Mouse (Mus musculus) midbrain, embryonic 15.5 days (tissue): ENCODE measurements around the gene Mrc2. TPM values are rescaled to one million over a fixed set of nuclear protein-coding genes. Genes with fewer than 3 reads are reported as not detected.

Source experiments
- ATAC-seq: fragments of 200-750 bp; cut with Nextera tagmentation; replicated peaks from 2 replicates; pipeline ENCODE4 v1.8.0; 2017; ENCODE audit warnings: moderate TSS enrichment
- H3K27ac ChIP-seq: fragments of 300-500 bp; sonication (generic); 2 replicates; pipeline ENCODE4 v1.5.1; 2015; ENCODE audit warnings: mild to moderate bottlenecking, inconsistent platforms
- H3K27me3 ChIP-seq: fragments of 300-500 bp; sonication (generic); replicated peaks from 2 replicates; pipeline ENCODE4 v1.6.1; 2015; ENCODE audit warnings: inconsistent platforms
- H3K36me3 ChIP-seq: fragments of 300-500 bp; sonication (generic); replicated peaks from 2 replicates; pipeline ENCODE4 v1.6.1; 2015; ENCODE audit warnings: inconsistent platforms
- H3K4me1 ChIP-seq: fragments of 300-500 bp; sonication (generic); 2 replicates; pipeline ENCODE4 v1.6.1; 2015; ENCODE audit warnings: inconsistent platforms
- H3K4me2 ChIP-seq: fragments of 300-500 bp; sonication (generic); 2 replicates; pipeline ENCODE4 v1.6.1; 2015; ENCODE audit warnings: inconsistent platforms, mild to moderate bottlenecking, moderate library complexity
- H3K4me3 ChIP-seq: fragments of 300-500 bp; sonication (generic); 2 replicates; pipeline ENCODE4 v1.5.1; 2015; ENCODE audit warnings: mild to moderate bottlenecking, inconsistent platforms
- H3K9ac ChIP-seq: fragments of 300-500 bp; sonication (generic); 2 replicates; pipeline ENCODE4 v1.6.1; 2015; ENCODE audit warnings: mild to moderate bottlenecking, inconsistent platforms
- H3K9me3 ChIP-seq: fragments of 300-500 bp; sonication (generic); 2 replicates; pipeline ENCODE4 v1.6.1; 2016; ENCODE audit warnings: inconsistent platforms
- WGBS: fragments of 180-500 bp; shearing (Covaris S2); methylation state at CpG from one replicate; pipeline ENCODE4 v1.1.7; 2015; ENCODE audit warnings: mixed read lengths; 5-methylcytosine and 5-hydroxymethylcytosine counted together
- polyA plus RNA-seq: library from polyadenylated mRNA; unstranded; fragments of >200 nt; fragmentation: Nextera tagmentation; extraction: Ambion mirVana; gene quantifications from 2 replicates; pipeline ENCODE4 v1.2.1, GENCODE M21; 2015

Gene Mrc2
- polyA plus RNA-seq, 1 experiment from 2014 or later, result 5.8 TPM

DNA sequence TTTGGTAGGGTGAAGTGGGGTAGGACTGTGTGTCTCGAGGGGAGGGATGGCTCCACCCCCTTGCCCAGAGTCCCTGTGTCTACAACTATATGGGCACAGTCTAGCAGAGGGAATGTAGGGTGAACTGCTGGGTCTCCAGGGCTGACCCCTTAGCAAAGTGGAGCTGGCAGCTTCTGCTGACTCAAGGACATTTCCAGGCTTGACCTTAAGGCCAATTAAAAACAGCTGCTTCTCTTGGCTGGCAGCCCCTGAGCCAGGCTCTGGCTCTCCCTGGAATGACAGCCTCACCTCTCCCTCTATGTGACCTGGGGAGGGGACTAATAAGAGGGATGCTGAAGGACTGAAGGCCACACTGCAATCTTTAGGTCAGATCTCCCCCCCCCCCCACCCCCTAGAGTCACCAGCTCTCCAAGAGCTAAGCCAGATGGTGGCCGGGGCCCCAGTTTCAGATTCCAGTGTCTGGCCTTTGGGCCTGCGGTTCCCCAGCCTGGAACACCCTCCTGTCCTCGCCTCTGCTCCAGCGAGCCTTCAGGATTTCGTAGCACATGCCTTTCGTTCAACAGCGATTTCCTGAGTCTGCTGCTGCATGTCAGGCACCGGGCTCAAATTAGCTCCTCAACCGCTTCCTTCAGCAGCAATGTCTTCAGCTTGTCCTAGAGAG lies 20.7 kb downstream of the Mrc2 start:
- Histone ChIP-seq H3K27me3 (no peaks in the 10 kb centered on the region), H3K27ac (peak overlapping the region; percentile 31; the same call in 1 of the 2 replicates), H3K9me3 (no peaks in the 10 kb centered on the region), H3K4me2 (no peak overlapping the region), H3K4me3 (no peak overlapping the region), H3K4me1 (peaks cover 24% of the 10 kb centered on the region), H3K9ac (no peak overlapping the region), H3K36me3 (no peaks in the 10 kb centered on the region)
- peak; percentile 11; the same call in 1 of the 2 replicates for ATAC-seq
- 33% methylated on average over 10 of the region's 10 CpGs for WGBS

DNA sequence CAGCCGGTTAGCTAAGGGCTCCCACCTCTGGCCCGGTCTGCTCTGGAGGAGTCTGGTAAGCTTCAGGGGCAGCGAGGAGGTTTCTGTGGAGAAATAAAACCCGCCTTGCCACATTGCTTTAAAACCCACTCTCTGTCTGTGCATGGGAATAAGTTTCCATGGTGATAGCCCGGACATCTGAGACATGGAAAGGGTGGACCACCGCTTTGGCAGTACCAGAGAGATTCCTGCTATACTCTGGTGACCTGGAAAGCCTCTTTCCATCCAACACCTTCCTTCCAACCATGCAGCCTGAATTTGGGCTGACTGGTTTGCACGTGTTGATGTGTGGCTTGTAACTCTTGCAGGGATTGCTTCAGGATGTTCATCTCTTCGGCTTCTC lies 21.2 kb downstream of the Mrc2 start:
- 16% methylated on average over 8 of the region's 8 CpGs for WGBS
- Histone ChIP-seq H3K9ac (no peak overlapping the region), H3K27me3 (no peaks in the 10 kb centered on the region), H3K4me1 (peaks cover 24% of the 10 kb centered on the region), H3K4me3 (no peak overlapping the region), H3K9me3 (no peaks in the 10 kb centered on the region), H3K27ac (peak overlapping the region; percentile 31; the same call in 1 of the 2 replicates), H3K4me2 (no peak overlapping the region), H3K36me3 (no peaks in the 10 kb centered on the region)
- peak; percentile 52; the same call in 1 of the 2 replicates for ATAC-seq

DNA sequence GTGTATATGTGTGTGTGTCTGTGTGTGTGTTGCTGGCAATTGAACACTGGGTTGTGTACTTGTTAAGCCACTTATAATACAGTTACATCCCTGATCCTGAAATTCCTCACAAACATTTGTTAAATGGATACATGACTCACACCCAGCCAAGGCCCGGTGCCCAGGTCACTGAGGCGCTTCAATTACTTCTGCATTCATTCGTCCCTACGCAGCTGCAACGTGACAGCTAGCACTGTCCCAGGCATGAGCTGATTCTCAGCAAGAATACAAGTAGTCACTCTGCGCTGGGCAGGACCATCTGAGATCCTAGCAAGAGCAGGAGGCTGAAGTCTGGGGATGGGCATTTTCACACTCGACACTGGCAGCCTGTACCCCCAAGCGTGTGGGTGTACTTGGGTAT lies 22.9 kb downstream of the Mrc2 start:
- Histone ChIP-seq H3K9me3 (no peaks in the 10 kb centered on the region), H3K4me3 (no peak overlapping the region), H3K27me3 (no peaks in the 10 kb centered on the region), H3K27ac (no peak overlapping the region), H3K9ac (no peak overlapping the region), H3K4me1 (peaks cover 24% of the 10 kb centered on the region), H3K36me3 (no peaks in the 10 kb centered on the region), H3K4me2 (no peak overlapping the region)
- no peak for ATAC-seq
- 74% methylated on average over 8 of the region's 8 CpGs for WGBS

DNA sequence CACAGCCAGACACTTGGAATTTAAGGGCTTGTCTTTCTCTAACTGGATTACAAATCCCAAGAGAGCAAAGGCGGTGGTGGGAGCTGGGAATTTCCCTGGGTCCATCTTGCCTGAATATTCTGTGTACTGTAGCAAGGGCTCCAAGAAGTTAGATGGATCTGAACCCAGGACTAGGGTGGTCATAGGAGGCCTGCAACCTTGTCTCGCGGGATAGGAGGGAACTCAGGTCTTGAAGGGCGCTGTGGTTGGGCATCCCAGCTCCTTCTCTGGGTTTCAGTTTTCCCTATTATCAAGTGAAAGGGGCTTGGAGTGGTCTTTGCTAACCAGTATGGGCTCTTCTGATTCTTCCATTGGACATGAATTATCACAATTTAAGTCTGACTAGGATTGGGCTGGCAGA lies 23.7 kb downstream of the Mrc2 start:
- Histone ChIP-seq H3K36me3 (no peaks in the 10 kb centered on the region), H3K4me3 (no peak overlapping the region), H3K27ac (no peak overlapping the region), H3K27me3 (no peaks in the 10 kb centered on the region), H3K9ac (no peak overlapping the region), H3K4me1 (peaks cover 24% of the 10 kb centered on the region), H3K9me3 (no peaks in the 10 kb centered on the region), H3K4me2 (no peak overlapping the region)
- ATAC-seq, result no peak
- WGBS, result 92% methylated on average over 4 of the region's 4 CpGs

DNA sequence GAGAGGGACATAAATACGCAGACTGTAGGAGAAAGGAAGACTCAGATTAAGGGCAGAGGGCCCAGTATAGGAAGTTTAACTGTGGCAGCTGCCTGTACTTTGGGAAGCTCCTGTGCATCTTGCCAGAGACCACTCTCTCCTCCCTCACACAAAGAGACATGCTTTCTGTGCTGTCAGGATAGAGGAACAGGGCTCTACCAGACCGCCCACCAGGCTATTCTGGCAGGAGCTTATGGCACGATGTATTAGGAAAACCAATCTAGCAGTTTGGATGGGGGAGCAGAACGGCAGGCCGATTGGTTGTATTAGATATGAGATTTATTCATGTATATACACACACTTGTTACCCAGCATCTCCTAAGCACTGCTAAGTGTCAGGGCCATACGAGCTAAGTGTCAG lies 25.3 kb downstream of the Mrc2 start:
- no peak overlapping the region for H3K4me2 ChIP-seq
- 96% methylated on average over 6 of the region's 6 CpGs for WGBS
- no peaks in the 10 kb centered on the region for H3K27me3 ChIP-seq
- H3K4me1 ChIP-seq, result peaks cover 22% of the 10 kb centered on the region
- no peaks in the 10 kb centered on the region for H3K36me3 ChIP-seq
- H3K4me3 ChIP-seq, result no peak overlapping the region
- no peak overlapping the region for H3K27ac ChIP-seq
- no peak overlapping the region for H3K9ac ChIP-seq
- H3K9me3 ChIP-seq, result no peaks in the 10 kb centered on the region
- ATAC-seq, result no peak

DNA sequence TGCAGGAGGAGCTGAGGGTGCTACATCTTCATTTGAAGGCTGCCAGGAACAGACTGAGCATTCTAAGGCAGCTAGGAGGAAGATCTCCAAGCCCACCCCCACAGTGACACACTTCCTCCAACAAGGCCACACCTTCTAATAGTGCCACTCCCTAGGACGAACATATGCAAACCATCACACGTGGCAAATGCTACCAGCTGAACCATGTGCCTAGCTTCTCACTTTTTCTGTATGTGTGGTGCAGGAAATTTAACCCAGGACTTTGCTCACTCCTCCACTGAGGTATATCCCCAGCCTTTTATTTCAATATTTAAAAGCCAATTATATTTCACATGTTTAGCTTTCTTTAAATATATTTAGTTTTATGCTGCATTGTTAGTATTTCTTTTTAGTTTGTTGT lies 28.6 kb downstream of the Mrc2 start:
- no peaks in the 10 kb centered on the region for H3K9me3 ChIP-seq
- H3K4me1 ChIP-seq, result no peaks in the 10 kb centered on the region
- H3K36me3 ChIP-seq, result no peaks in the 10 kb centered on the region
- no peak overlapping the region for H3K4me3 ChIP-seq
- no peak overlapping the region for H3K4me2 ChIP-seq
- no peak for ATAC-seq
- no peaks in the 10 kb centered on the region for H3K27me3 ChIP-seq
- 90% methylated on average over 2 of the region's 2 CpGs for WGBS
- no peak overlapping the region for H3K27ac ChIP-seq
- H3K9ac ChIP-seq, result no peak overlapping the region

DNA sequence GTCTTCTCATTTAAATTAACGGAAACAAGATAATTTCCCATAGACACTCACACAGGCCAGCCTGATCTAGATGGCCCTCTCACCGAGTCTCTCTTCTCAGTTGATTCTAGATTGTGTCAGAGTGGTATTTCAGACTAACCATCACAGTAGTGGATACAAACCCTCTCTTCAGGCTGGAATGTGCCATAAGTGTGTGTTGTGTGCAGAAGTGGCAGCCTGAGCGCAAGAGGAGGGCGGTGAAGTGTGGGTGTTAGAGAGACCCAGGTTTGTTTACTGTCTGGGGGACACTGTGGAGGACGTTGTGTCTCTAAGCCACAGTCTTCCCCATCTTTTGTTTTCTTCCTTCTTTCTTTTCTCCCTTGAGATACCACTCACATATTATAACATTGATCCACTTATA lies 31.1 kb downstream of the Mrc2 start:
- WGBS, result 89% methylated on average over 5 of the region's 5 CpGs
- Histone ChIP-seq H3K4me1 (no peaks in the 10 kb centered on the region), H3K36me3 (no peaks in the 10 kb centered on the region), H3K4me2 (no peak overlapping the region), H3K27me3 (no peaks in the 10 kb centered on the region), H3K27ac (no peak overlapping the region), H3K9me3 (no peaks in the 10 kb centered on the region), H3K9ac (no peak overlapping the region), H3K4me3 (no peak overlapping the region)
- ATAC-seq, result no peak

DNA sequence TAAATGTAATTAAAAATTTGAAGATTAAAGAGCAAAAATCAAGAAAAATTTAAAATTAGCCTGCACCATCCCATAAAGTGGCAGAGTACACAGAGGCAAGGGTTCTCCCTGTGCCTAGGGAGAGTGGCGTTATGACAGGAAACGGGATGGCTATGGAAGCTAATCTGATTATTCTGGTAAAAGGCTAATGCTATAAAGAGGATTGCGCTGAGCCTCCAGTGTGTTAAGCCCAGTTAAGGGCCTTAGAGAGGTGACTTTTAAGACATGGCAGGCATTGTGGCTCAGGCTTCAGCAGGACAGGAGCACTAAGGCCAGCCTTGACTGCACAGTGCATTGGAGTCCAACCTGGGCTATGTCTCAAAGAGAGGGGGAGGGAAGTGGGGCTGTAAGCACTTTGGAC lies 34.7 kb downstream of the Mrc2 start:
- no peak for ATAC-seq
- no peak overlapping the region for H3K4me3 ChIP-seq
- H3K27ac ChIP-seq, result no peak overlapping the region
- H3K4me1 ChIP-seq, result peaks cover 5% of the 10 kb centered on the region; the same call in 1 of the 2 replicates
- no peaks in the 10 kb centered on the region for H3K36me3 ChIP-seq
- no peaks in the 10 kb centered on the region for H3K9me3 ChIP-seq
- H3K9ac ChIP-seq, result no peak overlapping the region
- no peaks in the 10 kb centered on the region for H3K27me3 ChIP-seq
- 30% methylated on average over 3 of the region's 3 CpGs for WGBS
- H3K4me2 ChIP-seq, result no peak overlapping the region

DNA sequence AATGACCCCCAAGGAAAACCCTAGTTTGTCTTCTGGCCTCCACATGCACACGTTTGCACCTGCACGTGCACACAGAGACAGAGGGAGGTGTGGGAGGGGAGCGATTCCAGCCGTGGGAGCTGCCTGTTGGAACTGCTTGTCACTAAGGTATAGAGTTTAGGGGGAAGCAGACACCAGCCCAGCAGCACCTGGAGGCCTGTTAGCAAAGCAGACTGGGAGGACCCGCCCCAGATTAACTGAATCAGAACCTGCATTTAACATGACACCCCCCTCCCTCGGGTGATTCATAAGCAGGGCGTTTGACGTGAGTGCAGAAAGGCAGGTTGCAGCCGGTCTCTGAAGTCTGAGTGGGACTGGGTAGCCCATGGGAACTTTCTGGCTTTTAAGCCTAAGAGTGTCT lies 37.5 kb downstream of the Mrc2 start:
- ATAC-seq, result no peak
- no peaks in the 10 kb centered on the region for H3K27me3 ChIP-seq
- 78% methylated on average over 9 of the region's 9 CpGs for WGBS

DNA sequence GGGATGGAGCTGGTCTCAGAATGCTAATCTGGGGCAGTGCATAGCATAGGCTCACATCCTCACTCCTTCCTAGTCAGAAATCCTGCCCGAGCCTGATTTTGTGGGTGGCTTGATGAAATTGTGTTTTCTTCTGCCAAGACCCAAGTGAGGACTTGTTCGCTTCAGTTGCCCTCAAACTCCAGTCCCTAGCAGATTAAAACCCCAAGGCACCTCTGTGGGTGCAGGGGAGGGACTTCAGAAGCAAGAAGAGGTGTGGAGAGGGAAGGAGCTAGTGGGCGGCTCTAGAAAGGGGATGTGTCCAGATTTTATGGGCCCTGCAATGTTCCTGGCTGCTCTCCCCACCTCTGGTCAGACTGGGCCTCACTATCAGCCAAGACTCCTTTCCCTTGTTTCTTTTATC lies 38.7 kb downstream of the Mrc2 start:
- Histone ChIP-seq H3K9ac (no peak overlapping the region), H3K27ac (no peak overlapping the region), H3K4me1 (peaks cover 5% of the 10 kb centered on the region; the same call in 1 of the 2 replicates), H3K4me3 (no peak overlapping the region), H3K9me3 (no peaks in the 10 kb centered on the region), H3K27me3 (no peaks in the 10 kb centered on the region), H3K4me2 (no peak overlapping the region), H3K36me3 (no peaks in the 10 kb centered on the region)
- 84% methylated on average over 3 of the region's 3 CpGs for WGBS
- no peak for ATAC-seq

More for the DNA sequence above, 37.5 kb downstream of the Mrc2 start:
- Histone ChIP-seq H3K36me3 (no peaks in the 10 kb centered on the region), H3K9ac (no peak overlapping the region), H3K9me3 (no peaks in the 10 kb centered on the region), H3K27ac (no peak overlapping the region), H3K4me2 (no peak overlapping the region), H3K4me1 (peaks cover 5% of the 10 kb centered on the region; the same call in 1 of the 2 replicates), H3K4me3 (no peak overlapping the region)

DNA sequence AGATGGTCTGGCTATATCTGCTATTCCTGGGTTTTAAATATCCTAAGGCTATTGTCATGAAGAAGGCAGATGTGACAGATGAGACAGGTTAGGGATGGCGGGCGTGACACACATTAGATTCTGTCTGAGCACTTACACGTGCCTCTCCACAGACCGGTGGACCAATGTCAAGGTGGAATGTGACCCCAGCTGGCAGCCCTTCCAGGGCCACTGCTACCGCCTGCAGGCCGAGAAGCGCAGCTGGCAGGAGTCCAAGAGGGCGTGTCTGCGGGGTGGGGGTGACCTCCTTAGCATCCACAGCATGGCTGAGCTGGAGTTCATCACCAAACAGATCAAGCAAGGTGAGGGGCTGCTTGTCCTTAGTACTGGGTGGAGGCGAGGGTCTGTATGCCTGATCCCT lies 39.3 kb downstream of the Mrc2 start:
- H3K27ac ChIP-seq, result no peak overlapping the region
- H3K36me3 ChIP-seq, result no peaks in the 10 kb centered on the region
- H3K4me3 ChIP-seq, result no peak overlapping the region
- H3K4me2 ChIP-seq, result no peak overlapping the region
- H3K27me3 ChIP-seq, result no peaks in the 10 kb centered on the region
- no peak; the same call in 1 of the 2 replicates for ATAC-seq
- no peak overlapping the region for H3K9ac ChIP-seq
- WGBS, result 51% methylated on average over 10 of the region's 10 CpGs
- H3K4me1 ChIP-seq, result peaks cover 5% of the 10 kb centered on the region; the same call in 1 of the 2 replicates
- H3K9me3 ChIP-seq, result no peaks in the 10 kb centered on the region

DNA sequence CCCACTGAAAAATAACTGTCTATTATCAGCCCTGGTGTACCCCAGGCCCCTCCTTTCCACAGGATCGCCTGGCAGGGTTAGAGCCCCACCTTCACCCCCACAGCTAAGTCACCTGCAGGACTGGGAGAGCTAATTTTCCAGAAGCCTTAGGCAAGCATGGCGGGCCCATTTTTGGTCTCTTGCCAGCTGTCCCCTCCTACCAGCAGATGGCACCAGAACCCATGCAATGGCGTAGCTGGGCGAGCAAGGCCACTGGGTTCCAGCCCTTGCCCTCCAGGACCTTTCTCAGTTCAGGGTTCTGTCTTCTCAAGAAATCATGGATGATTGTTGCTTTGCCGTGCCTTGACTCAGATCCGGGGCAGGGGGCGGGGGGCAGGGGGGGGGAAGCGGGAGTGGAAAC lies 40.0 kb downstream of the Mrc2 start:
- 58% methylated on average over 8 of the region's 8 CpGs for WGBS
- Histone ChIP-seq H3K4me2 (no peak overlapping the region), H3K9ac (no peak overlapping the region), H3K27ac (no peak overlapping the region), H3K27me3 (no peaks in the 10 kb centered on the region), H3K9me3 (no peaks in the 10 kb centered on the region), H3K36me3 (no peaks in the 10 kb centered on the region), H3K4me1 (peaks cover 5% of the 10 kb centered on the region; the same call in 1 of the 2 replicates), H3K4me3 (no peak overlapping the region)
- peak; percentile 45; the same call in 1 of the 2 replicates for ATAC-seq
